Mouse (Mus musculus): ENCODE results near the gene Ryk.

DNA sequence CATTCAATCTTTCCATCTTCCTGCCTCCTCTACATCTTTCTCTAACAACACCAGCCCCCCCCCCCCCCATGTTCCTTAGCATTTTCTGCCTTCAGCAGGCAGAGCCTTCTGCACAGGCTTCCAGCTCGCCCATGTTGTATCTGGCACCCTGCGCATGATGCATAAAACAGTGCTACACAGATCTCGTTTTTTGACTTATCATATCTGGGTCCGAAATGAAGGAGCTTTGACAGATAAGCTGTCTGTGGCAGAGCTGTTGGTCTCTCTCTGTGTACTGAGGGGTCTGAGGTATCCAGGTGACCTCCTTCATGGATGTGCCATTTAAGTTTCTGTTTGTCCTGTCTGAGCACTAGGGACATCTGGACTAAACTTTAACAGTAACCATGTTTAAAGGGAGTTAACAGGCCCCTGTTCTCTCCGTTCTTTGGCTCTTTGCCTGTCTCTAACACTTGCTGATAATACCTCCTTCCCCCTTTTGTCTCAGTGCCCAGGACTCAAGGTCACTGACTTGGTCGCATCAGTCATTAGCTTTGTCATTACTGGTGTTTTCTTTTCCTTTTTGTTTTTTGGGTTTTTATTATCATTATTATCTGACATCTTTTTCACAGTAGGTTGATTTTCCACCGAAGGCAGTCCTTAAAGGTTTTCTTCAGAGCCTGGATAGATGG is 26.2 kb downstream of the Ryk start:
- TF ChIP-seq EP300 (IDR thresholded peaks at IDR 0.05; ENCODE audit: low read depth) = no peak
- no peak for TF ChIP-seq CTCF (IDR thresholded peaks at IDR 0.05; ENCODE audit: low read depth)

Measured in liver, embryonic 14.5 days (tissue).